Mouse (Mus musculus) cerebellum, adult 2 months (tissue): ENCODE measurements around the gene Yars.

Experiments
- CTCF ChIP-seq: fragments of 200-500 bp; IDR thresholded peaks from 2 replicates; pipeline ENCODE4 v1.5.1; 2011; ENCODE audit warnings: low read depth, mild to moderate bottlenecking, control low read depth, low read length, moderate library complexity, borderline replicate concordance; ENCODE audit not compliant: insufficient read depth
- POLR2A ChIP-seq: fragments of 200-500 bp; IDR thresholded peaks from 2 replicates; pipeline ENCODE4 v1.6.1; 2011; ENCODE audit warnings: low read length, control low read depth, borderline replicate concordance; ENCODE audit not compliant: insufficient read depth

DNA sequence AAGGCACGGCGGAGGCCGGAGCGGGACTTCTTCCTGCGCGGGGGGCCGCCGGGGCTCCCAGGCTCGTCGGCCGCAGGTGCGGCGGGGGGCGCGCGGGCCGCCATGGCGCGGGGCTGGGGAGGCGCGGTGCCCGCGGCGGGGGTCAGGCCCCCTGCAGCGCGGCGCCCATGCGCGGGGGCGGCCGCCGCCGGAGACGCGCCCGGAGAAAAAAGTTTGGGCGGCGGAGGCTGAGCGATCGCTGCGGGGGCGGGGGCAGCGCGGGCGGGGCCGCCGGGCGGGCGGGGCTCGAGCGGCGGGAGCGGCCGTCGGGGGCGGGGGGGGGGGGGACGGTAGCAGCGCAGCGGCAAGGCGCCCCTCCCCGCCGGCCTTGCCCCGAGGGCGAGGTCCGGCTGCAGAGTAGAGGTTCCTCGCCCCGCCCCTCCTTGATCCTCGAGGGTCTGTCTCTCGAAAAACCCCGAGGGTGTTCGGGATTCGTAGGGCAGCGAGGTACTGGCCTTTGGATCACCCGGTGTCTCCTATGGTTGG, 58.7 kb downstream of the Yars start:
- TF ChIP-seq POLR2A (no peak), CTCF (no peak)
